Mouse (Mus musculus): Measurements from ENCODE around the gene Klf8. TPM values are rescaled to one million over a fixed set of nuclear protein-coding genes. Genes with fewer than 3 reads are reported as not detected.

Klf8 gene
- total RNA-seq, 2 experiments from 2014 or later: 0.26 to 0.39 TPM

DNA sequence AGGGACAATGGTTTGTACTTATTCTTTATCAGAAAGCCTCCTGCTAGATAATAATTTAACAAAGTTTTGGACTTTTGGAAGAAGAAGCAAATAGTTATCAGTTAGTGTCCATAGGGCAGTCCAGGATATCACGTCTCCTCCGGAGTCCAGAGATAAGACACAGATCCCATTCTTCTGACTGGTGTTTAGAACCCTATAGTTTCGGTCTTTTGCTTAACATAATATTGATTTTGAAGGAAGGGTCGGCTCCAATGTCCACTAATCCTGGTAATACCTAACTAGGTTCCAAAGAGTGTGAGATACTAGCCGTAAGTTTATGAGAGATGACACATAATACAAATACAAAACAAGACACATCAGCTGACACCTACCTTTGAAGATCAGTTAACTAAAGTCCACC is 179.8 kb downstream of the Klf8 start:
- intact Hi-C loops (cut with DNase I): no loop called here

DNA sequence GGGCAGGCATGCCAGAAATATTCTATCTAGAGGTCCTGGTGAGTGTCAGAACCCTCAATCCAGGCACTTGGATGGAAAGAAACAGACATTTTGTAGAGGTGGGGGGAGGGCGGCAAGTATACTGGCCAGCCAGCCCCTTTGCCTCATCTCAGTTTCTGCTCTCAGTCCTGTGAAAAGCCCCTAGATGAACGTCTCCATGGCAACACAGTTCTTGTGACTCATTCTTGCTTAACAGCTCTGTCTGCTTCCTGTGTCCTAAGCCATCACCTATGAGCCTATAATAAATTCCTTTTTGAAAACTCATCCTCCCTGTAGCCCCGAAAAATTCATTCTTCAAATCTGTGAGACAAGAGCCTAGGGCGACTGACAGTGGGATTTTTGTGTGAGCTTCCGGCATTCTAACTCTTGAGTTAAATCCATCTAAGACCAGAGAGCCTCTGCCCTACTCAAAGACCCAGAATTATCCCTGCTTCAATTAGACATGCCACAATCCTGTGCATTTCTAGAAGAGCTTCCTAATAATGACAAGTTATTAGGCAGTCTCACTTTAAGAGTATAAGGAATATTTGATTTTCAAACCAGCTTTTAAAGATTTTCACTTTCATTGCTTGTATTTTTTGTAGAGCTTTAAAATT is 196.5 kb downstream of the Klf8 start:
- intact Hi-C loops (cut with DNase I): no loop called here
- DNase-seq: no peak

More for the DNA sequence above, 179.8 kb downstream of the Klf8 start:
- DNase-seq: no peak

DNA sequence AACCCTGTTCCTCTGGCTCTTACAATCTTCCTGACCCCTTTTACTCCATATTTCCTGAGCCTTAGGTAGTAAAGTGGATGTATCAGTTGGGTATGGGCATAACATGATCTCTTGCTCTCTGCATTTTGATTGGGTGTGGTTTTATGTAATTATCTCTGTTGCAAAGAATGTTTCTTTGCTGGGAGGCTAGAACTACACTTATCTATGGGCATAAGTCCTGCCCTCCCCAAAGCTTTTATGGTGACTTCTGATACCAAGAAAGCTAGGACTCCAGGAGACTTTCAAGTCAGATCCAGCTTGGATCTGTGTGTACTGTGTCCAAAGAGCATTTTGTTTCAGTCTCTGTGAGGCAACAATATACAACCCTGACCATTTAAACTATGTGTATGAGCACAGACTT is 202.3 kb downstream of the Klf8 start:
- intact Hi-C loops (cut with DNase I): no loop called here
- DNase-seq: no peak

DNA sequence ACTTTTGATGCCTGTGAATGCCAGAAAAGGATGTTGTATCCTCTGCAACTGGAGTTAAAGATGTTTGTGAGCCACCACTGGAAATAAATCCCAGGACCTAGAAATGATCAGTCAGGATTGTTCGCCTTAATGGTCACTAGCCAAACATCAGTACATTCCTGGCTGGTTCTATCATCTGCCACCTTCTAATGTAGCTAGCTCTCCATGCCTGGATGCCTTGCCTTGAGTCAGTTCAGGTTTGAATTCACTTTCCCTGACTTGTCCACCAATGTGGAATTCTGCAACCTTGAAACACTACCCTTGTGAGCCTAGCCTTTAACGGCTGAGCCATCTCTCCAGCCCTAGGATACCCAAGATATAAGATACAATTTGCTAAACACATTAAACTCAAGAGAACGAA is 202.8 kb downstream of the Klf8 start:
- intact Hi-C loops (cut with DNase I): no loop called here
- no peak for DNase-seq

Other genes with a start within 250 kb of the Klf8 start
- not detected for gene Usp51, start 231.0 kb upstream of the Klf8 start, total RNA-seq (2021)
- 10 to 100 TPM; 12.4 to 12.6 TPM for gene Mageh1, start 199.9 kb upstream of the Klf8 start, total RNA-seq (2021)
- not detected for gene Foxr2, start 118.7 kb upstream of the Klf8 start, total RNA-seq (2021)
- gene Rragb, start 97.5 kb upstream of the Klf8 start, total RNA-seq (2021): 1 to 10 TPM; 1.6 to 1.9 TPM

Measured in heart, postnatal 14 days (tissue).